Mouse (Mus musculus): ENCODE measurements around the gene Mxi1.

DNA sequence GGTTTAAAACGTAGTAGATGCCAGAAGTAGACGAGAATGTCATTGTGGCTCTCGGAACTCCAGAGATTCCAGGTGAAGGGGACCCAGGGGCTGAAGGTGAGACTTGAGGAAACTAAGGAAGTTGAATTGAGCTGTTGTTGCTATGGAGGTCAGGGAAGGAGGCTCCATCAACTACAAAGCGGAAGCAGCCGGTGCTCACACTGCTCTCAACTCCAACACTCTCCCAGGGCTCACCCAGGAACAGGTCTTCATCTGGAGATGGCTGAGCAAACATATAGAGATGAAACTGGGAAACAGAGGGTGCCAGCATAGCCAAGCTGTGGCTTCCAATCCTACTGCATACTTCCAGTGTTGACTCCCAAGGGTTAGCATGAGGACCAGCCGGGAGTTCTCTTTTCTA is 6.6 kb downstream of the Mxi1 start:
- no peak for TF ChIP-seq EP300 (IDR thresholded peaks at IDR 0.05)
- TF ChIP-seq CTCF (IDR thresholded peaks at IDR 0.05): no peak

All from lung, postnatal 0 days (tissue).